Mouse (Mus musculus) kidney, postnatal 25 days (tissue): ENCODE measurements around the gene Cyp2c37.
"Not testable (repeated sequence)": the region's sequence is repeated elsewhere in the genome, so short reads cannot be mapped to it uniquely, and the experiment has no call there.

ENCODE experiments used
- DNase-seq, 2 experiments: peaks; one replicate each; pipeline ENCODE4 v3.0.0; 2021; ENCODE audit warnings: mixed read lengths in 2 of 2

The Cyp2c37 gene

DNA sequence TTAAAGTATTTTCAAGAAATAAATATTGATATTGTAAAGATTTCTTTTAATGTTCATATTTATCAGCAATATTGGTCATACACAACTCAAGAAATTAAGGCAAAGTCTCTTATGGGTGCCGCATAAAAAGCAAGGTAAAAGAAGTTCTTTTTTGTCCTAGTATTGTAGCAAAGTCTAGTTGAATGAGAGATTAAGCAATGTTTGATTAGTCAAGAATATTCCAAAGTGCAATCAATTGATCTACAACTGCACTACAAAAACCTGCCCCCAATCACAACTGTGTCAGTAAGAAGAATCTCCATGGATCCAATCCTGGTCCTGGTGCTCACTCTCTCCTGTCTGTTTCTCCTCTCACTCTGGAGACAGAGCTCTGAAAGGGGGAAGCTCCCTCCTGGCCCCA, at the start of gene Cyp2c37:
Gene Cyp2c37 (plus strand): TSS at position 285 of the 400 bp plus-strand sequence.
- not testable (repeated sequence) for DNase-seq

DNA sequence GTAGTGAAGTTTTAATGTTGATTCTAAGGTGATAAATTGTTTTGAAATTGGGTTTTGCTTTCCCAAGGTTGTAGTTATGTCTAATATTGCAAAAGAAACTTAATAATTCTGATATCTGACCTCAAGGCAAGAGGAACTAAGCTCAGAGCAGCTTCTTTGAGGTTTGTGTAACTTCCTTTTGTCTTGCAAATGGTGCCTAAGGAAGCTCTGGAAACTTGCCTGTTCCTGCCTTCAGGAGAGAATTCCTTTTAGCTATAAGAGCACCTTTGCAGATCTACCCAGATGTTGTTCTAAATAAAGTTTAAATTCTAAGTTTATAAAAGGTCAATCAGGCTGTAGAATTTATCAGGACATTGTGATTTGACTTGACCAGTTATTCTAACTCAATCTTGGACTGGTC, 31.4 kb upstream of the Cyp2c37 start:
- DNase-seq, result not testable (repeated sequence)

DNA sequence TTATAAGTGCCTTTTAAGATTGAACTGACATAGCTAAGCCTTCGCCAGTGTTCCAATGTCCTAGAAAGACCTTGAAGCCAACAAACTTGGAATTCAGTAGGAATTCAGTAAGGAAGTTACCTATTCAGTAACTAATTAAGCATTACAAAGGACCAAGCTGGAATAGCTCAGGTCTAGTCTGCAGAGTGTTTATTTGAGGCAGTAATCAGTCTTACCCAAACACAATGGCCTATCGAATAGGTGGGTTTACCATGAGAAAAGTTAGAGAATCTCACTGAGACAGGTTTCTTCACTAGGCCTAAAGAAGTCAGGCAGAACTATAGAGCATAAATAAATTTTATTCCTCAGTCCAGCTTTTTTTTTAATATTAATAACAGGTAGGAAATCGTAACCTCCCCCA, 21.1 kb upstream of the Cyp2c37 start:
- DNase-seq, result not testable (repeated sequence)

DNA sequence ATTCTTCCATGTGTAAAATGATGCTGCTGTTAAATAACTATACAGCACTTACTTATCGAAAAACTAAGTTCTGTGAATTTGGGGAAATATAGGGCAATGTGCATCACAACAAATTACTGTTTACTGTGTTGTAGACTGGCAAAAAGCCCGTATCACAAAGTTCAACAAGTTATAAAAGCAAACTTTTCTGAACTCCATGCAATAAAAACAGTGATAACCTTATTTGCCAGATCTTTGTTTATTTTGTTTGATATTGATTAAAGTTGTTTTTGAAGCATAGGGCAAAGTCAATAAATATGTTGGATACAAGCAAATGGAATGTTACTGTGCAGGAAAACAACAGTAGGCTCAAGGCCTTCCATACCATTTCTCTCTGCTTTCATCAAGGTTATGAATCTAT, 2.8 kb upstream of the Cyp2c37 start:
- no peak for DNase-seq
